Mouse (Mus musculus): ENCODE data around the gene Tspyl4. TPM values are rescaled to one million over a fixed set of nuclear protein-coding genes. Genes with fewer than 3 reads are reported as not detected.
"Not testable (repeated sequence)": the region's sequence is repeated elsewhere in the genome, so short reads cannot be mapped to it uniquely, and the experiment has no call there.

Tspyl4 gene
- 100 to 1,000 TPM; 312 to 332 TPM for total RNA-seq (2021)
- long read RNA-seq, experiment 1, transcript Tspyl4-202 (2 exons, 560 nt): minor isoform, 24 of 166 reads
- long read RNA-seq, experiment 1, transcript Tspyl4-201 (1 exons, 3,879 nt): major isoform, 141 of 166 reads
- long read RNA-seq, experiment 1, partial matches to known transcripts: 0 of 166 reads
- long read RNA-seq, experiment 1, other reads (novel, unspliced or antisense): 1 of 166 reads
- long read RNA-seq, experiment 2, transcript Tspyl4-201 (1 exons, 3,879 nt): major isoform, 145 of 172 reads
- long read RNA-seq, experiment 2, transcript Tspyl4-202 (2 exons, 560 nt): minor isoform, 21 of 172 reads
- long read RNA-seq, experiment 2, partial matches to known transcripts: 2 of 172 reads
- long read RNA-seq, experiment 2, other reads (novel, unspliced or antisense): 4 of 172 reads

DNA sequence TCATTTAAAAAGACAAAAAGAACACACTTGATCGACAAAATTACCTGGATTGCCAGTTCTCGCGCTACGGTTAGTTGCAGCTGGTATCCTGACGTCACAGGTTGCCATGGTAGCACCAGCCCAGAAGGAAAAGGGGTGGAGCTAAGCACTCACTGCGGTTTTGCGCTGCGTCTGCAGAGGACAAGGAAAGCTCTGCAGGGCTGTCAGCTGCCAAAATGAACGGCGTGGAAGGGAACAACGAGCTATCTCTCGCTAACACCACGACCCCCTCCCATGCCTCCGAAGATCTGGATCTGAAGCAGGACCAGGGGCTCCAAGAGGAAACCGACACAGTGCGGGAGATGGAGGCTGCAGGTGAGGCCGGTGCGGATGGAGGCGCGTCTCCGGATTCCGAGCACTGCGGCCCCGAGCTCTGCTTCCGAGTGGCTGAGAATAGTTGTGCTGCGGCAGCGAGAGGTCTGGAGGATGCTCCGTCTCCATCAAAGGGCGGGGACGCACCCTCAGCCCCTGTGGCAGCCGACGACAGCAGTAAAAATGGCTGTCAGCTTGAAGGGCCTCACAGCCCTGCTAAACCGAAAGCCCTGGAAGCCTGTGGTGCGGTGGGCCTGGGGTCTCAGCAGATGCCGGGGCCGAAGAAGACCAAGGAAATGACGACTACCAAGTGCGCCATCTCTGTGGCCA is at the start of gene Tspyl4:
Gene Tspyl4, plus strand, starts transcription at position 144 of the 681 bp plus-strand sequence.
- peak; percentile 94 to 96 for DNase-seq (ENCODE audit: low spot score in 2 of 2)

DNA sequence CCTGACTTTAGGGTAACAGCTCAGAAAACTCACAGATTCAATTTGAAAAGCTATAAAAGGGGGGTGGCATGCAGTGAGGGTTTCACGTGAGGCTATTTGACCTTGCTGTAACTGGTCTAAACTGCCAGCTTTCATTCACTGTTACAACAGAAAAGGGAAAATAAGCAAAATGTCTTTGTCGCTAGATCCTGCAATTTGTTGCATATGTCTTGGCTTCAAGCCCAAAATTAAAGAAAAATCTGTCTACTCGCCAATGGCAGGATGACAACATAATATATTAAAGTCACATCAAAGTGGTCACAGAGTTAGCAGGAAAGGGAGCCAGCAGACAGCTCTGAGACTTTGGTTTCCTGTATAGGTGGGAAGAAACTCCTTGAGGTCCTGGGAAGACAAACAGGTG is 49.5 kb upstream of the Tspyl4 start:
- DNase-seq (ENCODE audit: low spot score in 2 of 2): no peak

DNA sequence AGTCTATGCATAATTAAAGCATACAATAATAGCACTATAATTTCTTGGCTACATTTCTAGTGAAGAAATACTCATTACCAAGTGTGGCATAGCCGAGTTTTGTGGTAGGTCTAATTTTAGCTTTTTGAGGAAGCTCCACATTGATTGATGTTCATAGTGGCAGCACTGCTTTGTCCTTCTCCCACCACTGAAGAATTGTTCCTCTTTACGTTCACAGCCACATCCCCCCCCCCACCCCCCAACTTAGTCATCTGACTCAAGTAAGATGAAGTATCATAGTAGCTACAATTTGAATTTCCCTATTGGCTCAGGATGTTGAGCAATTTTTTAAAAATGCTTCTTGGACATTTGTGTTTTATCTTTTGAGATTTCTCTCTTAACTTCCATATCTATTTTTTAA is 47.6 kb upstream of the Tspyl4 start:
- no peak for DNase-seq (ENCODE audit: low spot score in 2 of 2)

DNA sequence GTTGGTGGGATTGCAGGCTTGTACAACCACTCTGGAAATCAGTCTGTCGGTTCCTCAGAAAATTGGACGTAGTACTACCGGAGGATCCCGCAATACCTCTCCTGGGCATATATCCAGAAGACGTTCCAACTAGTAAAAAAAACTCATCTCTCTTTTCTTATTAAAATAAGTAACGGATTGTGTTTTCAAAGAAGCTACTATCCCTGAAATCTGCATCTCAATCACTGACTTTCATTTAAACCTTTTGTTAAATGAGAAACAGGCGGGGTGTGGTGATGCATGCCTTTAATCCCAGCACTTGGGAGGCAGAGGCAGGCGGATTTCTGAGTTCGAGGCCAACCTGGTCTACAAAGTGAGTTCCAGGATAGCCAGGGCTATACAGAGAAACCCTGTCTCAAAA is 44.4 kb upstream of the Tspyl4 start:
- not testable (repeated sequence) for DNase-seq (ENCODE audit: low spot score in 2 of 2)

DNA sequence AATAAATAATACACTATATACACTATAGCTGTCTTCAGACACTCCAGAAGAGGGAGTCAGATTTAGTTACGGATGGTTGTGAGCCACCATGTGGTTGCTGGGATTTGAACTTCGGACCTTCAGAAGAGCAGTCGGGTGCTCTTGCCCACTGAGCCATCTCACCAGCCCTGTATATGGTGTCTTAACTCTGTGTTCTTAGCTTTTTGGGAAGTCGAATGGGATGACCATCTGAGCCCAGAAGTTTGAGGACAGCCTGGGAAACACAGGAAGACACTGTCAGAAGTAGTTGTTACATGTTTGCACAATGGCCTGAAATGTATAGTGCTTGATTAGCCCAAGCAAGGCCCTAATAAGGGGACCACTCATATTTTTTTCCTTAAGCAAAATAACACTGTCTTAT is 32.1 kb upstream of the Tspyl4 start:
- DNase-seq (ENCODE audit: low spot score in 2 of 2): no peak

DNA sequence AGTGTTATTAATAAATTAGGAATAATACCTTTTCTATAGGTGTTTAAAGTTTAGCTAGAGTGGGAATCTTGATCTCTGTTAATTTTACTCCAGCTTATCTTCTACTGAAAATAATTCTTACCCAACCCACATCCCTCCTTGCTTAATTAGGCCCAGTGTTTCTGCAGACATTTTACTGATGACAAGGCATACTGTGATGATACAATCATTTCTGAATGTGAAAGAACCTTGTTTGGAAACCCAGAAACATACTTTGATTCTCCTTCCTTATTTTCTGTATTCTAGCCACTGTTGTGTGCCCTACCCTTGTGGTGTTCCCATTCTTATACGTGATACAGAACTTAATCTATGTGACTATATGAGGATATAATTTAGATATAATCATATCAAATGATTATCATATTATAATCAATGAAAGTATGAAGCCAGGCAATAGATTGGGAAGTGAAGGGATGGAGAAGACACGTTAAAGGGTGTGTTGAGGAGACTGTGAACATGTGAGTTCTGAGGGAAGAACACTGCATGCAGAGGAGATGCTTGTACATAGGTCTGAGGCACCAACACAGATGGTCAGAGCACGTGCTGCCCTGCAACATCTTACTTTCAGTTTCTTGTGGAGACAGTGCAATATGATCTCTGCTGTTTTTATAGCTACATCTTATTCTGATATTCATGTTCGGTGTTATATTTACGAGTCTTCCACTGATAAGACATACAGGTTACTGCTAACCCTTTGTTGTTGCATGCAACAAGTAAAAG is 29.8 kb upstream of the Tspyl4 start:
- no peak for DNase-seq (ENCODE audit: low spot score in 2 of 2)

DNA sequence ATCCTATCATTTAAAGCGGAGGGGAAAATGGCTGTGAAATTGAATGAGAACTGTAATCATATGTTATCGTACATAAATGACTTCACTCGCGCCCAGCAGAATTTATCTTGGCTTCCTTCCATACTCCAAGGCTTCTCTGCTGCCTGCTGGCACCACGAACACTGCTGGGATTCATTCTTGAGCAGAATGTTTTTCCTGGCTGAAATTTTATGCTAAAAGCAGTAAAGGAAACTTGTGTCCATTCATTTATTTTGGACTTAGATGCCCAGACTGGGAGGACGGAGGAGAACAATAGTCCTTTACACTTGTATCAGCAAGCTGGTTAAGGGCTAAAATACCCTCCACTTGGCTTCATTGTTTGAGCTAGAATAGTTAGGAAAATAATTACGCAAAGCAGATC is 25.6 kb upstream of the Tspyl4 start:
- DNase-seq (ENCODE audit: low spot score in 2 of 2): peak in 1 of 2 experiments; percentile 50

DNA sequence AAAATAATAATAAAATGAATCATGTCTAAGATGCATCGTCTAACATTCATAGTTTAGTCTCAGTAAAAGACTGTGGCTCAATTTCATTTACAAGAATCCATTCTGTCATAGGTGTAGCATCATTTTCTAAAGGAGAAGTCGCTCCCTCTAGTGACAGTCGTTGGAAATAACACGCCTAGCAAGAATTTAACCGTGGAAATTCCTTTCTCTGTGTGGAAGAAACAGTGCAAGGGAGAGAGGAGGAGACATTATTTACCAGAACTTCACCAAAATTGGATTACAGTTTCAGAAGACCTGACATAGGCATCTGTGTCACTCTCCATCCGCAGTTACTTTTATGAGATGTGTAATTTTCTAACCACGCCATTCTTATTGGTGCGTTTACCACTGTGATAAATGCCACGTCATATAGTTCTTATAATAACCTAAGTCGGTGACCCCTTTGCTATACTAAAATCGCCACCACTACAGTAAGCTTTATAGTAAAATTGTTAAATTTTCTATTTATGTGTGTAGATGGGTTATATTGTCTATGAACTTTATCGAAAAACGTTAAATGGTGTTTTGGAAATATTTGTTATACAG is 16.6 kb upstream of the Tspyl4 start:
- DNase-seq (ENCODE audit: low spot score in 2 of 2): peak; percentile 49 to 80

DNA sequence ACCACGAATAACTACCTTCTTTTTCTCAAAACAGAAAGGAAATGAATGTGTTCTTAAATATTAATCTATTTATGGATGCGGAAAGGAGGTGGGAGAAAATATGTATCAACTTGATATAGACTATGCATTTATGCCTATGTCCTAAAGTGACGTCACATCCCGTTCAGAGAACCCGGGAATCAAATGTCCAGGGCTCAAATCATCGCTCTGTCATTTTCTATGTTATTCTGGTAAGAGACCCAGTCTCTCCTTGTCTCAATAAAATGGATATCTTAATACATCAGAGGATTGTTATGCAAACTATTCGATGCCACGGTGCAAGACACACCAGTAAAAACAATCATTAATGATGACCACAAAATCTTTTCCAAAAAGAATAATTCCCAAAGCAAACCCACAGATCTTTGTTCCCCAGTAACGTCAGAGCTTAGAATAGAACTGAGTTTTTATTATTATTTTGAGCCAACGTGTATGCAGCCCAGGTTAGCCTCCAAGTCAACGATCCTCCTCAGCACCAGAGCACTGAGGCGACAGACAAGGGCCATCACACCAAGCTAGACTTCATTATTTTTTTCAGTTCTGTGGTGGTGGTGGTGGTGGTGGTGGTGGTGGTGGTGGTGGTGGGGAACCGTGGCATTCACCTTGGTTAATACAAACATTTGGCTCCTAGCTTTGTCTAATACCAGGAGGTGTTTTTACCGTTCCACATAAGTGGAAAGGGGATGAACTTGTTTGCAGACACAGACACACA is 15.9 kb upstream of the Tspyl4 start:
- no peak for DNase-seq (ENCODE audit: low spot score in 2 of 2)

DNA sequence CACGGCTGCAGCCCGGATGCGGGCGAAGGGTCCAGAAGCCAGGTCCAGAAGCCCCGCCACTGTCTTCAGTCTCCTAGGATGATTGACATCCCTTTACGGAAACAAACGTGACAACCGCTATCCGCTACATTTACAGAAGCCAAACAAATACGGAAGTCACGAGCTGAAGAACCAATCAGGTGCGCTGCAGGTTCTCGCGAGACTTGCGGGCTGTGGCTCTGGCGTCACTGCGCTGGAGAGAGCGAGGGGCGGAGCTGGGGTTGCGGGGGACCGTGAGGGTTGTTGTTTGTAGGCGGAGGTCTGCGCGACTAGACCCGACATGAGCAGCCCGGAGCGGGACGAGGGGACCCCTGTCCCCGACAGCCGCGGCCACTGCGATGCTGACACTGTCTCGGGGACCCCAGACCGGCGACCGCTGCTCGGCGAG is 15.3 kb upstream of the Tspyl4 start, which contains the start of gene Tspyl1:
Gene Tspyl1, plus strand, starts transcription at position 229 of the 427 bp plus-strand sequence.
- peak; percentile 97 to 98 for DNase-seq (ENCODE audit: low spot score in 2 of 2)

DNA sequence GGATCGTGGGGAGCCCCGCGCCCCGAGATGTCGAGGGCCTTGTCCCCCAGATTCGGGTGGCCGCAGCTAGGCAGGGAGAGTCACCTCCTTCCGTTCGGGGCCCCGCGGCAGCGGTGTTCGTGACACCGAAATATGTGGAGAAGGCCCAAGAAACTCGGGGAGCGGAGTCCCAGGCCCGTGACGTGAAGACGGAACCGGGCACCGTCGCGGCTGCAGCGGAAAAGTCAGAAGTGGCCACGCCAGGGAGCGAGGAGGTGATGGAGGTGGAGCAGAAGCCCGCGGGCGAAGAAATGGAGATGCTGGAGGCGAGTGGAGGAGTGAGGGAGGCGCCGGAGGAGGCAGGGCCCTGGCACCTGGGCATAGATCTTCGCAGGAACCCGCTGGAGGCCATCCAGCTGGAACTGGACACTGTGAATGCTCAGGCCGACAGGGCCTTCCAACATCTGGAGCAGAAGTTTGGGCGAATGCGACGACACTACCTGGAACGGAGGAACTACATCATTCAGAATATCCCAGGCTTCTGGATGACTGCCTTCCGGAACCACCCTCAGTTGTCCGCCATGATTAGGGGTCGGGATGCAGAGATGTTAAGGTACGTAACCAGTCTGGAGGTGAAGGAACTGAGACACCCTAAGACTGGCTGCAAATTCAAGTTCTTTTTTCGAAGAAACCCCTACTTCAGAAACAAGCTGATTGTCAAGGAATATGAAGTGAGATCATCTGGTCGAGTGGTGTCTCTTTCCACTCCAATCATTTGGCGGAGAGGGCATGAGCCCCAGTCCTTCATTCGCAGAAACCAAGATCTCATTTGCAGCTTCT is 14.6 kb upstream of the Tspyl4 start:
- peak; percentile 45 to 57 for DNase-seq (ENCODE audit: low spot score in 2 of 2)

DNA sequence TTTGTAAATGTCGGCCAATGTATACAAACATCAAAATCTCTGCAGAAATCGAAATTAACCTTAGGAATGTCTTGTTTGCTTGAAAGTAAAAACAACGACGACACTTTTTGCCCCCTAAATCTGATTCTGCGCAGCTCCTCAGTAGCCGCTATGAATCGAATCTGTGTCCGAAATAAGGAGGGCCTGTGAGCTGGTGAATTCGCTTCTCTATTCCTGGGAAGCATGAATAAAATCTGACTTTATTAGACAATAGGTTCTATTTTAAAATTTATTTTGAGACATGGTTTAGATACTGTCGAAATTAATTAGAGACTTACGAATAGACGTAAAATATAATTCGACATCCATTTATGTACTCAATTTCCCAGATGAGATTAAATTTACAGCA is 337 bp upstream of the Tspyl4 start:
- no peak for DNase-seq (ENCODE audit: low spot score in 2 of 2)

DNA sequence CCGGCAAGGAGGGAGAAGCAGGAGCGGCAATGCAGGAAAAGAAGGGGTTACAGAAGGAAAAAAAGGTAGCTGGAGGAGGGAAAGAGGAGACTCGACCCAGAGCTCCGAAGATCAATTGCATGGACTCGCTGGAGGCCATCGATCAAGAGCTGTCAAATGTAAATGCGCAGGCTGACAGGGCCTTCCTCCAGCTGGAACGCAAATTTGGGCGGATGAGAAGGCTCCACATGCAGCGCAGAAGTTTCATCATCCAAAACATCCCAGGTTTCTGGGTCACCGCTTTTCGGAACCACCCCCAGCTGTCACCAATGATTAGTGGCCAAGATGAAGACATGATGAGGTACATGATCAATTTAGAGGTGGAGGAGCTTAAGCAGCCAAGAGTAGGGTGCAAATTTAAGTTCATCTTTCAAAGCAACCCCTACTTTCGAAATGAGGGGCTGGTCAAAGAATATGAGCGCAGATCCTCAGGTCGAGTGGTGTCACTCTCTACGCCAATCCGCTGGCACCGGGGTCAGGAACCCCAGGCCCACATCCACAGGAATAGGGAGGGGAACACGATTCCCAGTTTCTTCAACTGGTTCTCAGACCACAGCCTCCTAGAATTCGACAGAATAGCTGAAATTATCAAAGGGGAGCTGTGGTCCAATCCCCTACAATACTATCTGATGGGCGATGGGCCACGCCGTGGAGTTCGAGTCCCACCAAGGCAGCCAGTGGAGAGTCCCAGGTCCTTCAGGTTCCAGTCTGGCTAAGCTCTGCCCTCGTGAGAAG is 925 bp downstream of the Tspyl4 start:
- DNase-seq (ENCODE audit: low spot score in 2 of 2): peak in 1 of 2 experiments; percentile 10

DNA sequence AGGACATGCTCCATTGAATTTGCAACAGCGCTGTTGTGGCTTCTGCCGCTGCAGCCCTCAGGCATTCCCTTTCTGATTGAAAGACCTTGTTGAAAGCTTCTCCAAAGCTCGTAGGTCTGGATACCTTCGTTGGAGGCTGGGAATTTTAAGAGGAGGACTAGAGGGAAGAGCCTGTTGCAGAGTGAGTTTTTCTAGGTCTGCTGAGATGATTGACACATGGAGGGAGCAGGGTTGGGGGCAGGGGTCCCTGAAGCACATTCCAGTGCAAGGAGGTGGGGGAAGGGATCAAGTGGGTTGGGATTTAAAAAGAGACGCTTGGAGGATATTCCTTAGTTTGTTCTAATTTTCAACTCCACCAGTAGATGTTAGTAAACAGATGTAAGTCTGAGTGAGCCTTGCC is 3.1 kb downstream of the Tspyl4 start:
- no peak for DNase-seq (ENCODE audit: low spot score in 2 of 2)

DNA sequence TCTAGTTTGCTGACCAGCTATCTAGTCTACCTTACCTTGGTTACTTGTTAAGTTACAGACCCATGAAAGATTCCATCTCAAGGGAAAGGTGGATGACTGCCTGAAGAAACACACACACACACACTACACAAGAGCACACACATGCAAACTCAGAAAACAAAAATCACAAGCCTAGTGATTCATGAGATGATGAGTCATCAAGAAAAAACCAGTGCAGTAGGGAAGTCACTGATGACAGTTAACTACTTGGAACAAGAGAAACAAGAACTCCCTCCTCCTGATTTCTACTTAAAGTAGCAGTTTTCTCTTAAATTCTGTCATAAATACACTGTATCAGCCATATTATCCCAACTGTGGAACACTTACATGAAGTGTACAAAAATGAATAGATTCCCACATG is 9.8 kb downstream of the Tspyl4 start:
- no peak for DNase-seq (ENCODE audit: low spot score in 2 of 2)

DNA sequence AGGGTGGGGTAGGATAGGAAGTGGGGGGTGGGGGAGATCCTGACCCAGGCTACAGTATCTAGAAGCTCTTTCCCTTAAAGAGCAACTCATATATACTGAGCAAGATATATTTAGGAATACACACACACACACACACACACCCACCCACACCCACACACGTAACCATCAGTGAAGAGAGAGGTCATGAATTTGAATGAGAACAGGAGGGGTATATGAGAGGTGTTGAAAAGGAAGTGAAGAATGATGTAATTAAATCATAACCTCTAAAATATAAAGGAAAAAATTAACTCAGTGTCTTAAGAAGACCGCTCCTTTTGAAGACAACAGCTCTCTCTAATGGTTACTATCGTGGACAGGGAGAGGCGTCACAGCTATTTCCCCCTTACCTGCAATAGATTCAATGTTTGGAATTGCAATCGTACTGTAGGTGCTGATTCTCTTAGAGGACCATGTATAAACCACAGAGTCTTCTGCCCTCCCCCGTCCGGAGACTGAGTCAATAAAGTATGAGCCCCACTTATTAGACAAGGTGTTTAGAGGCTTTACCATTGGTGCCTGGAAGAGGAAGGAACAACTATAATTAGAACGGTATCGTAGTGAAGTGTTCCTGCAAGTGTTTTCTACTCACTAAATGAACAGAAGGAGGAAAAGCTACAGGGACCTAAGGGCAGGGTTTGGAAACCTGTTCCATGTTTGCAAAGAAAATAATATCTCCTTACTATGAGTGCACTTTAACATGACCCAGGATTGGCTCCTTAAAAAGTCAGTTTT is 12.9 kb downstream of the Tspyl4 start:
- DNase-seq (ENCODE audit: low spot score in 2 of 2): no peak

DNA sequence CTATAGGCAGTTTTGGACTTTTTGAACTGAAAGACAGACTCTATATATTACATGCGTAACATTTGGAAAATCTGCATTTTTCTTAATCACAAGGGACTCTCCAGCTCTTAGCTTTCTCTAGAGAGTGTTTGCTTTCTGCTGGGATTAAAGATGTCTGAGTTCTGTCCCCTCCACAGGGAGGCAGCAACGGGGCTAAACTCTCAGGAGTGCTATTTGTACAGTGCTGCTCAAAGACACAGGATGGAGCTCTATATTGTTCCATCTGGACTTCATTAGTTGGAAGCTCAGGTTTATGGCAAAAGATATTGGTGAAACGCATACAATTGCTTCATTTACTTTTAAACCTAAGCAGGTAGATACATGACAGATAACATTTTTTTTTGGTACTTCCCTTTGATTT is 15.3 kb downstream of the Tspyl4 start:
- no peak for DNase-seq (ENCODE audit: low spot score in 2 of 2)

DNA sequence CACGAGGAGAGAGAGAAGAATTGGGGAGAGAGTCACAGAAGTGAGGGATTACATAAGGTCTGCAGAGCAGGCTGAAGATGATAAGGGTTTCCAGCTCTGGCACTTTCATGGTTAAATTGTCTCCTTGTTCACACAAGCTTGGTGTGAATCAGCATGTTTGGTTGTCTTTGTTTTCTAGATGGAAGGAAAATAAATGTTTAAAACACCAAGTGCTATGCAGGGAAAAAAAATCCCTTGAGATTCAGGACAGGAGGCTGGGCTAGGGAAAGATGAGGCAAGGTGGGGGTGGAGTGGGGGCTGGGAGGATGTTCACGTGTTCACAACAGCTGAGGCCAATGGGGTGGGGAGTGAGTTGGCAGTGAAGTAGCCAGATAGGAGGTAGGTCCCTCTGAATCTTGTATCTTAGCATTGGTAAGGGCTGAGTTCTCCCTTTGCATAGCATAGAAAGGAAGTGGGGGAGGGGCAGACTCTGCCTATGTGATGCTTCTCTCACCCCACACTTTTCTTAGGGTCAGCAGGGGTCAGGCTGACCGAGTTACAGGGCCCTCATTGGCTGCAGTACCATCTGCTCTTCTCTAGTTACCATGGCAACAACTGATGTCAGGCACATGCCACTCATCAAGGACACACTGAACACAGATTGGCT is 19.5 kb downstream of the Tspyl4 start:
- peak; percentile 79 to 81 for DNase-seq (ENCODE audit: low spot score in 2 of 2)
